Mouse (Mus musculus): ENCODE measurements at regions not wholly inside any gene's neighbourhood (a gene's known extent, or its start where the extent isn't known, plus 50 kb on each side); places are given as distances from the start of the nearest gene placed in this dataset.

- no peaks in the 10 kb centered on the region for H3K36me3 ChIP-seq (ENCODE audit: control insufficient read depth, insufficient read depth, low read length)
- H3K27ac ChIP-seq (ENCODE audit: control insufficient read depth, insufficient read depth, low read depth, low read length) = no peak overlapping the region
- no peak for TF ChIP-seq CTCF (IDR thresholded peaks at IDR 0.05; ENCODE audit: control insufficient read depth, insufficient read depth, insufficient replicate concordance, low read depth, low read length)
- TF ChIP-seq POLR2A (IDR thresholded peaks at IDR 0.05; ENCODE audit: control insufficient read depth, low read depth, low read length) = no peak
- no peak overlapping the region for H3K4me3 ChIP-seq (ENCODE audit: control insufficient read depth, low read depth, low read length)
- H3K4me1 ChIP-seq (ENCODE audit: control insufficient read depth, insufficient read depth, low read length) = no peaks in the 10 kb centered on the region
- H3K27me3 ChIP-seq (ENCODE audit: control insufficient read depth, insufficient read depth, low read length) = no peaks in the 10 kb centered on the region
These were observed 394.3 kb upstream of the Jag1 start for GRCm38 (mm10) chr2:137510671-137511235.

GRCm38 (mm10) chr2:137501236-137501635 is 384.8 kb upstream of the Jag1 start:
- Histone ChIP-seq H3K27me3 (ENCODE audit: control insufficient read depth, insufficient read depth, low read length) (no peaks in the 10 kb centered on the region), H3K4me3 (ENCODE audit: control insufficient read depth, low read depth, low read length) (no peak overlapping the region), H3K36me3 (ENCODE audit: control insufficient read depth, insufficient read depth, low read length) (no peaks in the 10 kb centered on the region), H3K4me1 (ENCODE audit: control insufficient read depth, insufficient read depth, low read length) (no peaks in the 10 kb centered on the region), H3K27ac (ENCODE audit: control insufficient read depth, insufficient read depth, low read depth, low read length) (no peak overlapping the region)
- no peak for TF ChIP-seq CTCF (IDR thresholded peaks at IDR 0.05; ENCODE audit: control insufficient read depth, insufficient read depth, insufficient replicate concordance, low read depth, low read length)
- no peak for TF ChIP-seq POLR2A (IDR thresholded peaks at IDR 0.05; ENCODE audit: control insufficient read depth, low read depth, low read length)

GRCm38 (mm10) chr2:137497616-137498015 is 381.2 kb upstream of the Jag1 start:
- Histone ChIP-seq H3K36me3 (ENCODE audit: control insufficient read depth, insufficient read depth, low read length) (no peaks in the 10 kb centered on the region), H3K4me1 (ENCODE audit: control insufficient read depth, insufficient read depth, low read length) (no peaks in the 10 kb centered on the region), H3K27ac (ENCODE audit: control insufficient read depth, insufficient read depth, low read depth, low read length) (no peak overlapping the region), H3K27me3 (ENCODE audit: control insufficient read depth, insufficient read depth, low read length) (no peaks in the 10 kb centered on the region), H3K4me3 (ENCODE audit: control insufficient read depth, low read depth, low read length) (no peak overlapping the region)
- TF ChIP-seq POLR2A (IDR thresholded peaks at IDR 0.05; ENCODE audit: control insufficient read depth, low read depth, low read length) (no peak), CTCF (IDR thresholded peaks at IDR 0.05; ENCODE audit: control insufficient read depth, insufficient read depth, insufficient replicate concordance, low read depth, low read length) (no peak)

DNA sequence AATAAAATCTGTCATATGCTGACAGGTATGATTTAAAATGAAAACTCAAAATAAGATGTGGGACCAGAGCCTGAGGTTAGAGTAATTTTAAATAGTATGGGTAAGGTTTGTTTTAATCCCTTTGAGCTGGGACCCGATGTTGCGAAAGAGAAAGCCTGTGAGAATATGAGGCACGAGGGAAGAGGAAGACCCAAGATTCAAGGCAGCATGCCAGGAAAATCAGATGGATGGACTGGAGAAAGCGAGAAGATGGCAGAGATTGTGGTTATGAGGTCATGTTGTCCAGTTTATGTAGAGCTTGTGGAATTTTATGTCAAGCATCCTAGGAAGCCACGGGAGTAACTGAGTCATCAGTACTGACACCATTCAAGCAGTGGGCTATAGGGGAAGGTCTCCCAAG is 377.2 kb upstream of the Jag1 start:
- Histone ChIP-seq H3K27me3 (ENCODE audit: control insufficient read depth, insufficient read depth, low read length) (no peaks in the 10 kb centered on the region), H3K4me3 (ENCODE audit: control insufficient read depth, low read depth, low read length) (no peak overlapping the region), H3K36me3 (ENCODE audit: control insufficient read depth, insufficient read depth, low read length) (no peaks in the 10 kb centered on the region), H3K27ac (ENCODE audit: control insufficient read depth, insufficient read depth, low read depth, low read length) (no peak overlapping the region), H3K4me1 (ENCODE audit: control insufficient read depth, insufficient read depth, low read length) (no peaks in the 10 kb centered on the region)
- TF ChIP-seq CTCF (IDR thresholded peaks at IDR 0.05; ENCODE audit: control insufficient read depth, insufficient read depth, insufficient replicate concordance, low read depth, low read length) (no peak), POLR2A (IDR thresholded peaks at IDR 0.05; ENCODE audit: control insufficient read depth, low read depth, low read length) (no peak)

GRCm38 (mm10) chr2:137489181-137489682 is 372.8 kb upstream of the Jag1 start:
- Histone ChIP-seq H3K27ac (ENCODE audit: control insufficient read depth, insufficient read depth, low read depth, low read length) (no peak overlapping the region), H3K27me3 (ENCODE audit: control insufficient read depth, insufficient read depth, low read length) (no peaks in the 10 kb centered on the region), H3K36me3 (ENCODE audit: control insufficient read depth, insufficient read depth, low read length) (no peaks in the 10 kb centered on the region), H3K4me3 (ENCODE audit: control insufficient read depth, low read depth, low read length) (no peak overlapping the region), H3K4me1 (ENCODE audit: control insufficient read depth, insufficient read depth, low read length) (no peaks in the 10 kb centered on the region)
- TF ChIP-seq POLR2A (IDR thresholded peaks at IDR 0.05; ENCODE audit: control insufficient read depth, low read depth, low read length) = no peak
- TF ChIP-seq CTCF (IDR thresholded peaks at IDR 0.05; ENCODE audit: control insufficient read depth, insufficient read depth, insufficient replicate concordance, low read depth, low read length) = no peak

DNA sequence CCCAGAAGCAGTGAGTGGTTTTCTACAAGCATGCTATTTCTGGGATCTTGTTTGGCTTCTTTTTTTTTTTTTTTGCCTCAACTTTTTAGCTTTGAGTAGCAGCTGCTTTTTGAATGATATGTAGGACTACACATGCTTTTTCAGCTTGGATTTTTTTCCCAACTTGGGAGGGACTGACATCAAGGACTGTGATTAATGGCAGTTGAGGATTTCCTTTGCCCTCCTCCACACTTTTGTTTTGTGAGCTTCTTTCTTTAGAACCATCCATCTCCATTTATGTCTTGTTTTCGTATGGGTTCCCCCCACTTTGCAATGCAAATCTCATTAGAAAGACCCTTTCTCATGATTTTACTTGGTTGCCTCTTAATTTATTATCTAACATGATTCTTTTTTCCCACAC is 352.3 kb upstream of the Jag1 start:
- Histone ChIP-seq H3K36me3 (ENCODE audit: control insufficient read depth, insufficient read depth, low read length) (no peaks in the 10 kb centered on the region), H3K4me3 (ENCODE audit: control insufficient read depth, low read depth, low read length) (no peak overlapping the region), H3K27ac (ENCODE audit: control insufficient read depth, insufficient read depth, low read depth, low read length) (no peak overlapping the region), H3K27me3 (ENCODE audit: control insufficient read depth, insufficient read depth, low read length) (no peaks in the 10 kb centered on the region), H3K4me1 (ENCODE audit: control insufficient read depth, insufficient read depth, low read length) (no peaks in the 10 kb centered on the region)
- no peak for TF ChIP-seq CTCF (IDR thresholded peaks at IDR 0.05; ENCODE audit: control insufficient read depth, insufficient read depth, insufficient replicate concordance, low read depth, low read length)
- TF ChIP-seq POLR2A (IDR thresholded peaks at IDR 0.05; ENCODE audit: control insufficient read depth, low read depth, low read length) = no peak

DNA sequence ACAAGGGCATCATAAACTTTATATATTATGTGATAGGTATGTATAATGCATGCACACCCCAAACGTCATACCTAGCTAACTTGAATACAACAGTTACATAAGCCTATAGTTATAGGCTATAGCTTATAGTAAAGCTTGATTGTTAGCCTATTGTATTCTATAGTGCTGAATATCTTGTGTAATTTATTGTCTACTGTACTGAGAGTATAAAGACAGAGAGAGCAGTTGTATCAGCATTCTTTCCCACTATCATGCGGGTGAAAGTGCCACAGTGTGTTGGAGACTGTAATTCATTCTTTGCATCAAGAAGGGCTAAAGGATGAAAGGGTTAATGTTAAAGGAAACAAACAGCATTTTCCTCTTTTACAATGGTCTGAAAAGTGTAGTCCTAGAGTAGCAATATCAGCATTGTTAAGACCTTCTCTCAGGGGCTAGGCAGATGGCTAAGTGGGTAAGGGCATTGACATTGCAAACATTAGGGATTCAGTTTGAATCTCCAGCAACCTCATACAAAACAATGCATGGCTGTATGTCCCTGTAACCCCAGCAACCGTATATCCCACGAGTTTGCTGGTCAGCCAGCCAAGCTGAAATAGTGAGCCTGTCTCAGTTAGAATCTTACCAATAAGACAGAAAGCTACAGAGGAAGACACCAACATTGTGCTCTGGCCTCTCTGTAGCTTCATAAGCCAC is 340.8 kb upstream of the Jag1 start:
- Histone ChIP-seq H3K27ac (ENCODE audit: control insufficient read depth, insufficient read depth, low read depth, low read length) (no peak overlapping the region), H3K36me3 (ENCODE audit: control insufficient read depth, insufficient read depth, low read length) (no peaks in the 10 kb centered on the region), H3K4me1 (ENCODE audit: control insufficient read depth, insufficient read depth, low read length) (no peaks in the 10 kb centered on the region), H3K4me3 (ENCODE audit: control insufficient read depth, low read depth, low read length) (no peak overlapping the region), H3K27me3 (ENCODE audit: control insufficient read depth, insufficient read depth, low read length) (no peaks in the 10 kb centered on the region)
- TF ChIP-seq POLR2A (IDR thresholded peaks at IDR 0.05; ENCODE audit: control insufficient read depth, low read depth, low read length) (no peak), CTCF (IDR thresholded peaks at IDR 0.05; ENCODE audit: control insufficient read depth, insufficient read depth, insufficient replicate concordance, low read depth, low read length) (no peak)
